Mouse (Mus musculus) cerebellum, postnatal 14 days (tissue): ENCODE results near the gene Nr2f2.
A peak's percentile ranks its signal among the peaks of the same experiment; 100 is the strongest.

ENCODE experiments used
- DNase-seq, 2 experiments: peaks; one replicate each; pipeline ENCODE4 v3.0.0; 2021; ENCODE audit warnings: mixed read lengths in 2 of 2

Nr2f2 gene

GRCm38 (mm10) chr7:70332064-70332850 is 34.3 kb downstream of the Nr2f2 start:
- no peak for DNase-seq

GRCm38 (mm10) chr7:70331243-70332063 is 35.1 kb downstream of the Nr2f2 start:
- DNase-seq = peak in 1 of 2 experiments; percentile 10

- DNase-seq = no peak
Observed at GRCm38 (mm10) chr7:70330761-70331242, 35.7 kb downstream of the Nr2f2 start.

- peak in 1 of 2 experiments; percentile 43 for DNase-seq
Observed at GRCm38 (mm10) chr7:70330207-70330562, 36.4 kb downstream of the Nr2f2 start.

GRCm38 (mm10) chr7:70329521-70330206 is 36.9 kb downstream of the Nr2f2 start:
- DNase-seq = no peak

- DNase-seq = no peak
Observed at GRCm38 (mm10) chr7:70329037-70329516, 37.5 kb downstream of the Nr2f2 start.

- no peak for DNase-seq
Observed at GRCm38 (mm10) chr7:70328206-70329036, 38.1 kb downstream of the Nr2f2 start.

- DNase-seq = no peak
Observed at GRCm38 (mm10) chr7:70327191-70327590, 39.3 kb downstream of the Nr2f2 start.

- DNase-seq = no peak
Observed at GRCm38 (mm10) chr7:70326176-70327035, 40.1 kb downstream of the Nr2f2 start.

- DNase-seq = no peak
Observed at GRCm38 (mm10) chr7:70325381-70325780, 41.2 kb downstream of the Nr2f2 start.

GRCm38 (mm10) chr7:70324541-70324940 is 42.0 kb downstream of the Nr2f2 start:
- DNase-seq = no peak

GRCm38 (mm10) chr7:70324041-70324440 is 42.5 kb downstream of the Nr2f2 start:
- no peak for DNase-seq

GRCm38 (mm10) chr7:70305716-70306115 is 60.8 kb downstream of the Nr2f2 start:
- DNase-seq = no peak

GRCm38 (mm10) chr7:70304426-70304825 is 62.1 kb downstream of the Nr2f2 start:
- no peak for DNase-seq
